Mouse (Mus musculus): ENCODE data around the gene Gjd2.

The Gjd2 gene

DNA sequence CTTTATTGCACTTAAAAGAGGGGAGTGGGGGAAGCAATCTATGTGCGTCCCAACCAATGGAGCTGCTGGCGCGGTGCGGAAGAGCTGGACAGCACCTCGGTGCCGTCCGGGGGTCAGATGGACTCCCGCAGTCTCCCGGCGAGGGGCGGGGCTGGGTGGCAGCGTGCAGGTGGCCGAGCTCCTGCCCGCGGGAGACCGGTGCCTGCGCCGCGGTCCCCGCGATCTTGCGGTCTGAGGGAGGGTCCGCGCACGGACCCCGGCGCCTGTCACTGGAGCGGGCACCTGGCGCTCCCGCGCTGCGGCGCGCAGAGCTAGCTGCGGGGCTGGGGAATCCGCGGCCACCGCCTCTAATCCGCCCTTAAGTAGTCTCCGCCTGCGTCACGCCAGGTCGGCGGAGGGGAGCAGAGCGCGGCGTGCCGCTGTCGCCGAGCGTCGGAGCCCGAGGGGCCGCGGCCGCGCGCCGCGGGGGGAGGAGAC is at the start of gene Gjd2:
Gjd2 (minus strand) TSS at position 325 of the 477 bp plus-strand sequence.
- DNase-seq (ENCODE audit: low spot score in 2 of 2) = no peak

DNA sequence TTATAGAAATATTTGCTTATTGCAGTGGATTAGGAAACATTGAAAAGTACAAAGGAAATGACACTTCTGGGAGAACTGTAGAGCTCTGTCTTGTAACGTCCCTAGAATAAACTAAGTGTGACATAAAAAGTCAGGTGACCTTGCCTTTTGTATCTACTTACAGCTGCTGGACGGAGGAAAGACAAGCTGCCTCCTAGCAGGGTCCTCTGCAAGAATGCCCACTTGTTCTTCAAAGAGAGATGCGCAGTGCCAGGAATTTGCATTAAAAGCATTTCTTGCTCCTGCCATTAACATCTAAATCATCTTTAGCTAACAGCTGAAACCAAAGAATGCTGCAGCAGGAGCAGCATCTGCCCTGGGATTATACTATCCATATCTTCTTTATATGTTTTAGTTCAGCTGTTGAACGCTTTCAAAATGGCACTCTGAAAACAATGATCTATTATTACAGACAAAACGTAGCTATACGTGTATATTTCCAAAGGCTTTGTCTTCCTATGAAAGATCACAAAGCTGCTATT is 46.7 kb upstream of the Gjd2 start:
- DNase-seq (ENCODE audit: low spot score in 2 of 2) = no peak

GRCm38 (mm10) chr2:114059608-114060007 is 46.2 kb upstream of the Gjd2 start:
- no peak for DNase-seq (ENCODE audit: low spot score in 2 of 2)

DNA sequence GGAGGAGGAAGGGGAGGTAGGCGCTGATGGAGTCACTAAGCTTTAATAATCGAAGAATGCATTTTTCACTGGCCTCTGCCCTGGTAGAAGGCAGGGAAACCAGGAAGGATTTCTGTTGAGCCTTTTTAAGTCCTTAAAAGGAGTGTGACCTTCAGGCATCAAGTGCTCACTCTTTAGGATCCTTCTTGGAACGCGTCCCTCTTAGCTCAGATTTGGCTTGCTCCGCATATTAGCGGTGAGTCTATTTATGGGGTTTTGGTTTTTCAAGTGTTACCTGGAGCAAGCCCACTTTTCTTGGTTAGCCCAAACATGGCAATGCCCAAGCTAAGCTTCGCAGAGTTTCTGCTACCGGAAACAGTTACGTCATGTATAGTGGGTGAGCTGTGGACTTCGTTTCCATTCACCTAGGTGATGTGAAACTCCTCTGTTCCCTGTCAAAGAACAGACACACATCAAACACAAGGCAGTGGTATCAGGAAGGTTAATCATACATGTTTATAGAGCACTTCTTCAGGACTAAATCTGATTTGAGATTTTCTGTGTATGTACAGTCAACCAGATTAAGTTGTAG is 44.9 kb upstream of the Gjd2 start:
- no peak for DNase-seq (ENCODE audit: low spot score in 2 of 2)

DNA sequence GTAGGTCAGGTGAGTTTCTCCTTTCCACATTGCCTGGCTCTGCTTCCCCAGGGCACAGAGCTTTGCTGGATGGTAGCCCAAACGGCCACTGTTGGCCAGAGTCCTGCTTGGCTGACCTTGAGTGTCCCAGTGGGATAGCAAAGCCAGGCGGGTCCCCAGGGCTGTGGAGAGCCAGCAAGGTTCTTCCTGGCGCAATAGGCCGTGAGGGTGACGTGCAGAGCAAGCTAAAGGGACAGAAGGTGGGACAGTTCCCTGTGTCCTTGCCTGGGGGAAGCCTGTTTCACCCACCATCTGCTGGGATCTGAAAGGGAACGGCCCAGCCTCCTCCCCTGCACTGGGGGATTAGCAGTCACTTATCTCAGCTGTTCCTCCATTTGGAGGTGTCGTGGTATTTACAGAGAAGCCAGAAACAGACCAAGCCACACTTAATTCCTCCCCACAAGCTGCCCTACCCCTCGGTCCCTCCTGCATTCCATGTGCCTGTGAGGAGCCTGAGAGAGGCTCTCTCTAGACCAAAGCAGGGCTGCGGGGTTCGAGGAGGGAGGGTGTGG is 44.0 kb upstream of the Gjd2 start:
- no peak for DNase-seq (ENCODE audit: low spot score in 2 of 2)

DNA sequence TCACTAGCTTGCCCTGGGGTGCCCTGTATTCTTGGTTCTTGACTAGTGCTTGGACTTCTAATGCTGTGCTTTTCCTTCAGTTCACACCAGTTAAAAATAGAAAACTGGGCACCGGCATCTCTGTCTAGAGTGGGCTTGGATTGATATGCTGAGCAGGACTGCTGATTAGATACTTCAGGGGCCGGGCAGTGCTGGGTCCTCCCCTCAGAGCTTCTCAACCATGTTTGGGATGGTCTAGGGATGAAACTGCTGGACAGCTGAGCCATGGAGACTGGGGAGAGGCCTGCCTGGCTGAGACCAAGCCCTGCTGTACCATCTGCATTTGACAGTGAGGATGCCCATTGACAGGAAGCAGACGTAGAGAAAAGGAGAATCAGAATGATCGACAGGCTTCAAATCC is 40.7 kb upstream of the Gjd2 start:
- DNase-seq (ENCODE audit: low spot score in 2 of 2) = no peak

- DNase-seq (ENCODE audit: low spot score in 2 of 2) = no peak
These were observed 39.5 kb upstream of the Gjd2 start, which contains the start of gene Actc1 for GRCm38 (mm10) chr2:114052696-114053598. Gene Actc1, minus strand, starts transcription at chr2:114053548.

DNA sequence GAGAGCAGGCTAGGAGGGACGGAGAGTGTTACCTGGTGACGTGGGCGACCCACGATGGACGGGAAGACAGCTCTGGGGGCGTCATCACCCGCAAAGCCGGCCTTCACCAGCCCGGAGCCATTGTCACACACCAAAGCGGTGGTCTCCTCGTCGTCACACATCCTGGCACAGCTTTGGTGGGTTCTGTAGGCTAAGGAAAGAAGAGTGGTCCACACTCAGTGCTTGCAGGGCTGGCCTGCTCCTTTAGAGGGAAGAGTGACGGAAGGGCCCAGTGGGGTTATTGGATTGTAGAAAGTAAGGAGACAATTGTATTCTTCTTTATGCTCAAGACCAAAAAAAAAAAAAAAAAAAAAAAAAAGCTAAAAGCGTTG is 38.4 kb upstream of the Gjd2 start:
- no peak for DNase-seq (ENCODE audit: low spot score in 2 of 2)

DNA sequence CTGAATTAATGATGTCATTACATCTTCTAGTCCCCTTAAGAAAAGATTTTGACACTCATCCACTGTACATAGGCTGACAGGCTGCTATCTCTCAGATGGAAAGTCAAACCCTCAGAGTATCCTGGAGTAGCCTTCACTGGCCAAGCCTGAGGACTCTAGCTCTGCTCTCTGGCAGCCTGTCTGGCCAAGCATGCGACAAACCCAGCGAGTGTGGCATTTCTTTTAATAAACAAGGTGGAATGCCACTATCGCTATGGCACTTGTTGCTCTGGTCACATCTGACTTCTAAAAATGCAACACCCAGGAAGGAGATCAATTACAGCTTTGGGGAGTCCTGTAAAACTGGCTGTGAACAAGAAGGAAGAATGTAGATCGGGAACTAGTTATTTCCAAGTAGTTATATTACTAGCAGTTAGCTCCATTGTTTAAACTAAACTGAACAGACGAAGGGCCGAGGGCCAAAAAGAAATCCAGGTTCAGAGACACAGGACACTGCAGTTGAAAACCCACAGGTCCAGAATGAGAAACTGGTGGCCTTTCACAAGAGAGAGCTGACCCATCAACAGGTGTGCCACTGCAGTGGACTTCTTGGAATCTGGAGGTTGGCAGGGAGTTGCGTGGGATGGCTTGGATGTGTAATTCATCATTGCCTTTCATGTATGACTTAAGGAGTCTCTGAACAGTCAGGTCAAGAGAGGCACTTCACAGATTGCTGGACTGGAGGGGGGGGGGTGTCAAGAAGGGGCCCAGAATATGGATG is 37.9 kb upstream of the Gjd2 start:
- no peak for DNase-seq (ENCODE audit: low spot score in 2 of 2)

DNA sequence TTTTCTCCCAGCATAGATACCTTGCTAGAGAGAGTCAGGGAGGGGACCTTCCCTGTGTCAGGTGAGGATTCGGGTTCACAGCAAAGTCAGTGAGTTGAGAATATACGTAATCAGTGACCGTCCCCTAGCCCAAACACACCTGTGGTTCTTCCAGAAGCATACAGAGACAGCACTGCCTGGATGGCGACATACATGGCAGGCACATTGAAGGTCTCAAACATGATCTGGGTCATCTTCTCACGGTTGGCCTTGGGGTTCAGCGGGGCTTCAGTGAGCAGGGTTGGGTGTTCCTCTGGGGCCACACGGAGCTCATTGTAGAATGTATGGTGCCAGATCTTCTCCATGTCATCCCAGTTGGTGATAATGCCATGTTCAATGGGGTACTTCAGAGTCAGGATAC is 36.7 kb upstream of the Gjd2 start:
- no peak for DNase-seq (ENCODE audit: low spot score in 2 of 2)

GRCm38 (mm10) chr2:114049372-114049771 is 36.0 kb upstream of the Gjd2 start:
- no peak for DNase-seq (ENCODE audit: low spot score in 2 of 2)

DNA sequence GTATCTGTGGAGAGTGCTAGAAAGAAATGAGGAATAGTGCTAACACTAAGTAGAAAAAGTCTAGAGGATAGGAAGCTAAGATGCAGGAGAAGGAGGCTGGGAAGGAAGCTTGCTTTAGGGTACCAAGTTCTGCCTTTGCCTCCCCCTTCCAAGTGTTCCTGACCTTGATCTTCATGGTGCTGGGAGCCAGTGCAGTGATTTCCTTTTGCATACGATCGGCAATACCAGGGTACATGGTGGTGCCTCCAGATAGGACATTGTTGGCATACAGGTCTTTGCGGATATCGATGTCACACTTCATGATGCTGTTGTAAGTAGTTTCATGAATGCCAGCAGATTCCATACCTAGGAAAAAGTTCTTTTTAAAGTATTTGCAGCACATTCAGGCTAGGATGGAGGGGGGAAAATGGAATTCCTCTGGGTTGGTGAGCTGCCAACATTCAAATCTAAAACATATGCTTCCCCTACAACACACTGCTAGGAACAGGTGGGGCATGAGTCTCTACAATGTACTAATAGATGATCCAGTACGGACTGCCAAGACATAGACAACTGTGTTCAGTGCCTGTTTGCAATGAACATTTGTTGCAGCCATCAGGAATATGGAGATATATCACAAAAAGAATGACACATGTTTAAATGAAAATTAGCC is 34.7 kb upstream of the Gjd2 start:
- no peak for DNase-seq (ENCODE audit: low spot score in 2 of 2)

GRCm38 (mm10) chr2:114046151-114046664 is 32.8 kb upstream of the Gjd2 start:
- DNase-seq (ENCODE audit: low spot score in 2 of 2) = no peak

DNA sequence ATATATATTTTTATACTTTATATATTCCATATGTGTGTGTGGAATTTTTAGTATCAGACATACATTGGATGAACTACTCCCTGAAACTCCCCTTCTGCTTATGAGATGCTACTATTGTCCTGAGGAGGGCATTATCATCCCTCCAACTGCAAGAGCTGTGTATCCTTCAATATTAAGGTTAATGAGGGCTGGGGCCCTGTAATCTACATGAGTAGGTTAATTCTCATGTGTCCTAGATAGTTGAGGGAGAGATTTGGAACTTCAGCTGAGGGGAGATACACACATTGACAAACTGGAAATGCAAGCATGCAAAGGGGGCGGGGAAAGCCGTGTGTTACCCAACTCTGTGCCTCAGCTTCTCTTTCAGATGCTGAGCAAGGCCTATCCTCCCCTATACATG is 24.5 kb upstream of the Gjd2 start:
- DNase-seq (ENCODE audit: low spot score in 2 of 2) = no peak

DNA sequence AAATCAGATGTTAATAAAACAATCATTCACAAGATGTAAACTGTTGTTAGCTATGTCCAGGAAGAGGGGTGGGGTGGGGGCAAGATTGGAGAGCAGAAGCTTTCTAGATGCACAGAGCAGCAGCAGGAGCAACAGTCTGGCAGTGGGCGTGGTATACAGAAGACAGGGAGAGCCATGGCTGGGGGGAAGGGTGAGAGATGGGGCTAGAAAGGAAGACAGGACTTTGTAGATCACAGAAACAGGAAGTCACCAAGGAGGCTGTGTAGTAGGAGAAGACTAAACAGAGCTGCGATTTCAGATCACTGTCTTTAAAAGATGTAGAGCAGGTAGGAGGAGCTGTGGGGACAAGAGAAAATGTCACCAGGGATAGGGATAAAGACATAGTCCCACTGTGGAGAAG is 18.8 kb upstream of the Gjd2 start:
- no peak for DNase-seq (ENCODE audit: low spot score in 2 of 2)

DNA sequence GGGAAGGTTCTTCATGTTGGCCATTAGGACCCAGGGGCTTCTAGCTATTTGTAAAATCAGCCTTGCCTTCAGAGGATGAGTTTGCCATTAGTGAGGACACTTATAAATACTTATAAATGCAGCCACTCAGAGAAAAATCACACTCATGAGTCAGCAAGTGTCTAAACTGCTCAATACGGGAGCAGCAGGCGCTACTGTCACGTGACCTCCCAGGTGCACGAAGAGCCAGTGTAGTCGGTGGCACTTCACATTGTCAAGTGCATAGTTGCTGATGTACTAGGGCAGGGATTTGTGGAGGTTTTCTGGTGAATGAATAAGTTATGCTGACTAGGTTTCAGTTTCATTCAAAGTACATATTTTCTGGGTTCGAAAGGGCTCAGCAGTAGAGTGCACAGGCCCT is 10.0 kb upstream of the Gjd2 start:
- no peak for DNase-seq (ENCODE audit: low spot score in 2 of 2)

DNA sequence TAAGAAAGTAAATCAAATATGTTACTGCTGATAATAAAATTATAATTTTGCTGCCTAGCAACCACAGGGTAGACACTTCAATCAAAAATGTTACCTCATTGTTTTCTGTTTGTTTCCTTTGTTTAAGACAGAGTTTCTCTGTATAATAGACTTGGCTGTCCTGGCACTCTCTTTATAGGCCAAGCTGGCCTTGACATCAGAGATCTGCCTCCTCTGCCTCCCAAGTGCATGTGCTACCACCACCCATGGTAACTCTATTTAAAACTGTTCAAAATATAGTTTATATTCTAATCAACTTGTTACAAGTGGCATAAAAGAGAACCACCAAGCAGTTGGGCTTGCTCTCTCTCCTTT is 6.8 kb upstream of the Gjd2 start:
- no peak for DNase-seq (ENCODE audit: low spot score in 2 of 2)

- no peak for DNase-seq (ENCODE audit: low spot score in 2 of 2)
These were observed 6.2 kb upstream of the Gjd2 start for GRCm38 (mm10) chr2:114019474-114020209.

GRCm38 (mm10) chr2:114018136-114018535 is 4.7 kb upstream of the Gjd2 start:
- no peak for DNase-seq (ENCODE audit: low spot score in 2 of 2)

DNA sequence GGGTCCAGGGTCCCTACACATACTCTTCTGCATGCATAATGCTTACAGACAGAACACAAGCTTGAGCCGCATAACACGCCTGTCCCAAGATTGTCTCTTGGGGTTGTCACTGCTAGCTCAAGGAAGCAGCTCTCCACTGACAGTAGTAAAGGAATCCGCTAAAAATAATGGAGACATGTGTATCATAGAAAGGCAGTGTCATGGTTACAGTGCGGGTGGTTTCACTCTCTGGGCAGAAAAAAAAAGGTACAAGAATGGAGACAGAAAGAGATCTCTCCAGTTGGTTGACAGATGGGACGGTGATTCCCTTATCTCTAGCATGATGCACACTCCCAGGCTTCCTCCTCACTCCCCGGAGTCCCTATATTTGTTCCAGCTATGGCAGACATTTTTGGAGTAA is 1.4 kb upstream of the Gjd2 start:
- no peak for DNase-seq (ENCODE audit: low spot score in 2 of 2)

GRCm38 (mm10) chr2:114013846-114014245 is 427 bp upstream of the Gjd2 start:
- DNase-seq (ENCODE audit: low spot score in 2 of 2) = no peak

All from spleen, postnatal 10 days (tissue).